Mouse (Mus musculus) testis, adult 2 months (tissue): ENCODE measurements around the gene Thsd7a.

Source experiments
- CTCF ChIP-seq: fragments of 200-500 bp; IDR thresholded peaks from 2 replicates; pipeline ENCODE4 v1.5.1; 2012; ENCODE audit warnings: low read depth, mild to moderate bottlenecking, inconsistent platforms, low read length, moderate library complexity; ENCODE audit not compliant: control insufficient read depth, insufficient read depth, insufficient replicate concordance
- POLR2A ChIP-seq: fragments of 200-500 bp; IDR thresholded peaks from 2 replicates; pipeline ENCODE4 v1.6.1; 2012; ENCODE audit warnings: low read depth, mild to moderate bottlenecking, inconsistent platforms, low read length, moderate library complexity; ENCODE audit not compliant: control insufficient read depth

DNA sequence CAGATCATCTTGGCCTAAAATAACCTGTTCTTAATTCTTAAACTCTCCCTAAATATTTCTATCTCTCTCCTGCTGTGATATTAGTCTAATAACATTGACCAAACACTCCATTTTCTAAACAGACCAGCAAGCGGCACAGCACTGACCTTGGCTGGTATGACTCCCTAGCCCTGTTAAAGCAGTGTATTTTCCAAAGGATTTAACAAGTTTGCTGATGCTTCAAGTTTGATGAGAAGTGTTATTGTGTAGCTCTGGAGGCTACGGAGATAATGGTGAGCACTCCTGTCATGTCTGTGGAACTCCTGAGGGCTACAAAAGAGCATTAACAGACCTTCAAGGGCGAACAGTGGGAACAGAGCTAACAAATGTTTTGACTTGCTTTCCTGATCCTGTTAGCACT lies 168.1 kb downstream of the Thsd7a start:
- TF ChIP-seq POLR2A (no peak), CTCF (no peak)
